Mouse (Mus musculus): ENCODE data around the gene Atp1b1. TPM values are rescaled to one million over a fixed set of nuclear protein-coding genes. Genes with fewer than 3 reads are reported as not detected.

The Atp1b1 gene
- polyA plus RNA-seq (2015; fragmentation: Illumina TruSeq; extraction: RNeasy Lipid Tissue Mini Kit (QIAGEN cat#74804); ENCODE audit: insufficient read depth, low replicate concordance): 40.7 TPM

DNA sequence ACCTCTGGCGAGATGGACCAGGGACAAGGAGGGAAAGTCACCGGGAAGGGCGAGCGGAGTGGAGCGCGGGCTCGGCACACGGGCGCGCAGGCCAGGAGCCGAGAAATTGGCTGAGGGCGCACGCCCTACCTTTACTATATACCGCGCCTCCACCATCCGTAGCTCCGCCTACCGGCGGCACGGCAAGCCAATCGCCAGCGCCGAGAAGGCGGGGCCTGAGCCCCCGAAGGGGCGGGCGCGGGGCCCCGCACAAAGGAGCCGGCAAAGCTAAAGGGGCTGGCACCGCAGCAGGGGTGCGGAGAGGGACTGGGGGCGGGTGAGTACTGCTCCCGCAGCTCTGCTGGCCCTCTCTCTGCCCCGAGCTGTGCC is at the start of gene Atp1b1:
Gene Atp1b1 (minus strand): TSS at position 111 of the 369 bp plus-strand sequence.

Other genes starting within 250 kb of the Atp1b1 start
- 3.9 TPM for gene Slc19a2, start 209.3 kb downstream of the Atp1b1 start, polyA plus RNA-seq (2015; fragmentation: Illumina TruSeq; extraction: RNeasy Lipid Tissue Mini Kit (QIAGEN cat#74804); ENCODE audit: insufficient read depth, low replicate concordance)
- 14.0 TPM for gene Ccdc181, start 182.8 kb downstream of the Atp1b1 start, polyA plus RNA-seq (2015; fragmentation: Illumina TruSeq; extraction: RNeasy Lipid Tissue Mini Kit (QIAGEN cat#74804); ENCODE audit: insufficient read depth, low replicate concordance)
- gene Nme7, start 154.2 kb downstream of the Atp1b1 start, polyA plus RNA-seq (2015; fragmentation: Illumina TruSeq; extraction: RNeasy Lipid Tissue Mini Kit (QIAGEN cat#74804); ENCODE audit: insufficient read depth, low replicate concordance): 16.1 TPM
- gene Blzf1, start 150.9 kb downstream of the Atp1b1 start, polyA plus RNA-seq (2015; fragmentation: Illumina TruSeq; extraction: RNeasy Lipid Tissue Mini Kit (QIAGEN cat#74804); ENCODE audit: insufficient read depth, low replicate concordance): 18.9 TPM

All from spleen, adult 10 weeks (tissue).